Mouse (Mus musculus): ENCODE measurements around the gene Mydgf.

DNA sequence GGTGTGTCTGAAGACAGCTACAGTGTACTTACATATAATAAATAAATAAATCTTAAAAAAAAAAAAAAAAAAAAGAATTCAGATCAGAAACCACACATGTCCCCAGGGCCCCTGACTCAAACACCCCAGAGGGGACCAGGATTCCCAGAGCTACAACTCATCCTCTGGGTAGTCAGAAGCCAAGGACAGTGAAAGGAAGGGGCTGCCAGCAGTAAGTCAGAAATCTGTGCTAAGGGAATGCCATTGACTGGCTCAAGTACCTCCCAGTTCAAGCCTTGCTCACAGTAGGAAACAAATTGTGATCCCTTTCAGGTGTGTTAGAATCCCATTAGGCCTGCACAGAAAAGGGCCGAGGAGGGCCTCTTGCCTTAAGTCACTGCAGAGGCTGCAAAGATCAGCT, 30.5 kb upstream of the Mydgf start:
- no peak for TF ChIP-seq CTCF (IDR thresholded peaks at IDR 0.05; ENCODE audit: insufficient read depth, low read depth, low read length)
- TF ChIP-seq POLR2A (IDR thresholded peaks at IDR 0.05; ENCODE audit: insufficient read depth, low read depth, low read length): no peak
